Mouse (Mus musculus): ENCODE data around the gene 9130213A22Rik.

- TF ChIP-seq TAL1 (IDR thresholded peaks at IDR 0.05; ENCODE audit: low read length) = no peak
- TF ChIP-seq GATA1 (IDR thresholded peaks at IDR 0.05; ENCODE audit: low read length) = no peak
Observed at GRCm38 (mm10) chr11:69107676-69108075, 14.7 kb downstream of the 9130213A22Rik start.
